Mouse (Mus musculus) embryo, embryonic 10 days (tissue): ENCODE data around the gene Mrto4.
"Not testable (repeated sequence)": the region's sequence is repeated elsewhere in the genome, so short reads cannot be mapped to it uniquely, and the experiment has no call there.

Source experiments
- DNase-seq: peaks from one replicate; pipeline ENCODE4 v3.0.0-alpha.2; 2015; ENCODE audit warnings: low spot score

The Mrto4 gene

DNA sequence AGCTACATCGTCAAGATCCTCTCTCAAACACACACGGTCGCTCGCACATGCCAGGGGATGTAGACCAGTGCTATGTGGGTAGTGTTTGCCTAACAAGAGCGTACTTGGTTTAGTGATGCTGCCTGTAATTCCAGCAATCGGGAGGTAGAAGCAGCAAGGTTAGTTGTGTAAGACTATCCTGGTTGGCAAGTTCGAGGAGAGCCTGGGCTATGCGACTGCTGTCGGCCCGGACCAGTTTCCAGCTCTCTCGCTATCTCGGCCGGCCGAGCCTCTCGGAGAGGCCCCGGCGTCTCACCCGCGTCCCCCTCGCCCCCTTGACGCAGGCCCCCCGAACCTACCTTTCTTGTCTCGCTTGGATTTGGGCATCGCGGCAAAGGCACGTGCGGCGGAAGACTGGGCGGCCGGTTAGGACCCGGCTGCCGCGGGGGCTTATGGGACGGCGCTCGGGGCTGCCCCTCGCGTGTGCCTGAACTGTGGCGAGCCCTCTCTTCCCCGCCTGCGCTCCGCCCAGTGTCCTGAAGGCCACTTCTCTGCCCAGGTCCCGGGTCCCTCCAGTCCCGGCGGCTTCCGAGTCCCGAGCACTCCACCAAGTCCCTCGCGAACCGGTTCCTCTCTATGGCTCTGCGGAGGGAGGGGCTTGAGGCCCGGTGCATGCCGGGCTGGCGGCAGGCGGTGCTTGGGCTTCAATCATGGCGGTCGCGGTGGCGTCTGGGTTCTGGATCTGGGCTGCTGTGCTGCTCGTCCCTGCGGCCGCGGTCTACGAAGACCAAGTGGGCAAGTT lies at the start of gene Mrto4, which contains the start of the genes Emc1 and Ubr4:
TSS of gene Mrto4 (minus strand) at position 646 of the 781 bp plus-strand sequence.
TSS of gene Emc1 (plus strand) at position 657 of the 781 bp plus-strand sequence.
TSS of gene Ubr4 (plus strand) at position 679 of the 781 bp plus-strand sequence.
- peak; percentile 90 for DNase-seq

DNA sequence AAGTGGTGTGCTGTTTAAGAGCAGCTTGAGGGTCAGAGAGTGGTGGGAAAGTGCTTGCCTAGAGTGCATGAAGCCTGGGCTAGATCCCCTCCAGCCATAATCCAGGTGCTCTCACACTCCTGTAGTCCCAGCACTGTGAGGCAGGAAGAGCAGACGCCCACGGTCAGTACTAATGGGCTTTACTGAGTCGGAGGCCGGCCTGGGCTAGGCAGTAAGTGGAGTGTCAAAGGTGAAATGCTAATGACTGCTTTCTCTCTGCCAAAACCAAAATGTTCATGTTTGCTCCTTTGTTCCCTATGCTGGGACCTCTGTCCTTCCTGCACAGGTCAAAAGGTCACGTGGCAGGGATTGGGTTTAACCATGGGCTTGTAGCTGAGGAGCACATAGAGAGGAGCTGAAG lies 48.1 kb upstream of the Mrto4 start:
- peak; percentile 10 for DNase-seq

DNA sequence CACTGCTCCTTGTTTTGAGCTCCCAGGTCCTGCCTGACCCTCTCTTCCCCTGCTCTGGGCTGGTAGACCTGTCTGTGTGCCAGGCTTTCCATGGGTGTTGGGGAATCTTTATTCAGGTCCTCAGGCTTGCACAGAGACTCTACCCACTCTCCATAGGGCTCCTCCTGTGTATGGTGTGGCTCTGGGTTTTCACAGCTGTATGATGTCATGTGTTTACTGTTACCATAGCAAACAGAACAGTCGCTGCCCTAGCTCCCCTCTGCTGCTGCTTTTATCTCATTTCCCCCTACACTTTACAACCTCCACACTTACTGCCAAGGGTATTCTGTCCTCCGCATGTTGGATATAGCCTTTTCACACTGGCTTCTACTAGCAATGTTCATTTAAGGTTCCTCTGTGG lies 43.1 kb upstream of the Mrto4 start:
- no peak for DNase-seq

DNA sequence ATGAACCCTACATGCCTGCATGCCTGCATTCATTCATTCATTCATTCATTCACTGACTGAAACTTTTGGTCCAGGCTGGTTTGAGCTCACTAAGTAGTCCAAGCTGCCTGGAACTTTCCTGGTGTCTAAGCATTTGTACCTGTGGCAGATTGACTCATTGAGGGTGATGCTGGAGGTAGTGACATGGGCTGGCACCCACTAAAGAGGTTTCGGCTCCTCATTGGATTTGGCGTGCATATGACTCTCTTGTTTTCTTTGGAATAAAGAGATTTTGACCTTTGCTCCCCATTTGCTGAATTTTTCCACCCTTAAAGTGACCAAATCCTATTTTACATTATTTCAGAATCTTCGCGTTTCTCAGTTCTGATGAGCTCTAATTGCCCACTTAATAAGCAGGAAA lies 37.2 kb upstream of the Mrto4 start:
- no peak for DNase-seq

DNA sequence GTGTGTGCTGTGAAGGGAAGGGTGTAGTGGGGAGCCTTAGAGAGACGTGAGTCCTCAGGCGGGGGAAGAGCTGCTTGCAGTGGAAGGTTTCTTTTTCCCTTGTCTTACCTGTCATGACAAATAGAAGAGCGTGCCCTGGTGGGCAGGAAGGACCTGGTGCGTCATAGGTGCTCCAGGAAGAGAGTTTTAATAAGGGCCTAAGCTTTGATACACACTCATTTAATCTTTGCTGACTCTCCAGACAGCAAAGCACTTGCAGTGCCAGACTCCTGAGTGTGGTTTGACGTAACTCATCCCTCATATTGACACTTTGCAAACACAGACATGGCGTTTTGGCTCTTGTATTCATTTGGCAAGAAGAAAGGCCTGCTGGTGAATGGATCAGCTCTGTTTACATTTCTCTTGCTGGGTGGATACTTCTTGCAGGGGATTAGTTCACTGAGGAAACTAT lies 34.5 kb upstream of the Mrto4 start:
- no peak for DNase-seq

DNA sequence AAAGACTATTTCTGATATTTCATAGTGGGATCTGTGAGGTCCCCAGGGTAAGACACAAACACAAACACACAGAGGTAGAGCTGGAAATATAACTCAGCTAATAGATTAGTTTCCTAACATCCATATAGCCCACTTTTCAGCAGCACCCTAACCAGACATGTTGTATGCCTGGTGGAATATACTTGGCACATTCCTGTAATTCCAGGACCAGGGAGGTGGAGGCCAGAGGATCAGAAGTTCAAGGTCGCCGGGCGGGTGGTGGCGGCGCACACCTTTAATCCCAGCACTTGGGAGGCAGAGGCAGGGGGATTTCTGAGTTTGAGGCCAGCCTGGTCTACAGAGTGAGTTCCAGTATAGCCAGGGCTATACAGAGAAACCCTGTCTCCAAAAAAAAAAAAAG lies 33.5 kb upstream of the Mrto4 start:
- DNase-seq = not testable (repeated sequence)

DNA sequence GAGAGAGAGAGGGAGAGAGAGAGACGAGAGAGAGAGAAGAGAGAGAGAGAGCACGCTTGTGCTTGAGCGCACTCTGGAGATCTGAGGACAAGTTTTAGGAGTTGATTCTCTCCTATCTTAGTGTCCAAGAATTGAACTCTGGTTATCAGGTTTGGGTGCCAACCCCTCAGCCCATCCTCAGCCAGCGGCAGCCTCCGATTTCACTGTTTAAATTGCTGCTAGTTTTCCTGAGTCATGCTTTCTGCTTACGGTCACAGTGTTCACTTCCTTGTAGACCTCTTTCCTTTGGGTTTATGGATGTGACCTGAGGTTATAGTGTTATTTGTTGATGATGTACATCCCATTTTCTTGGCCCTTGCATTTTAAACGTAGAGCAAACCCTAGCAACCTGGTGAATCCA lies 29.9 kb upstream of the Mrto4 start:
- no peak for DNase-seq

DNA sequence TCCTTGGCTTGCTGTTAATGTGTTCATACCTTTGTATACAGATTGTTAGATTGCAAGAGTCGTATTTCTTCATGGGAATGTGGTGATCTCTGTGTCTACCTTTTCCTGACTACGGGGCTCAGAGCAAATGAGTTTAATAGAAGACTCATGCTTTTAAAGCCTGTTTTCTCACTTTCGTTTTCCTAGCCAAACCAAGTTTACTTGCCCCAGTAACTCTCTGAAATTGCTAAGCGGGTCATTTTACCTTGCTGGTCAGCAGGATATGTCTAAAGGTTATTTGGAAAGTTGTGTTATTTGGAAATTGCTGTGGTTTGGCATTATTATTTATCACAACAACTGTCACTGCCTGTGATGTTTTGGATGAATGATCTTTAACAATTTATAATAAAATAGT lies 29.1 kb upstream of the Mrto4 start:
- DNase-seq = no peak

DNA sequence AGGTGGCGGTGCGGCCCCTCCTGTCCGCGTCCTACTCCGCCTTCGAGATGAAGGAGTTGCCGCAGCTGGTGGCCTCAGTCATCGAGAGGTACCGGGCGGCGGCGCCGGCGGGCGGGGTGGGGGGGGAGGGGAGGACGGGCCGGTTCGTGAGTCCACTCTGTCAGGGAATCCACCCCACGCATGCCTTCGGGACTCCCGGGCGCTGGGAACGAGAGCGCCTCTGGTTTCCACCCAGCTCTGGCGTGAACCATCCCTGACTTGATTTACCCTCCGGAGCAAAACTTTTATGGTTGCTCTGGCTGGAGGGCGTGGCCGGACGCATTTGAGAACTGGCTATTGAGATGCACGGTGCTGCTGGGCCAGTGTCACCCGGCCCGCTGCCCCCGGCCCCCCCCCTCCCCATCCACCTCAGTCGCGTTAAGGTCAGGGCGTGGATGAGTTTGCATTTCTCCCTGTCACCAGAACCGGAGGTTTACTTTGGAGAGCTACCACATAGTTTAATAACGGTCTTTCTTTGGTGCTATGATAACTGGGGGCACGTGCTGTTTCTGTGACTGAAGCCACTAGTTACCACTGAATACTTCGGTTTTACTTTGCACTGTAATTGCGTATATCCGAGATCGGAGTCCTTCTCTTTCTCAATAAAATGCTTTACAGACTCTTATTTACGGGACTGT lies 28.5 kb upstream of the Mrto4 start:
- peak; percentile 33 for DNase-seq

DNA sequence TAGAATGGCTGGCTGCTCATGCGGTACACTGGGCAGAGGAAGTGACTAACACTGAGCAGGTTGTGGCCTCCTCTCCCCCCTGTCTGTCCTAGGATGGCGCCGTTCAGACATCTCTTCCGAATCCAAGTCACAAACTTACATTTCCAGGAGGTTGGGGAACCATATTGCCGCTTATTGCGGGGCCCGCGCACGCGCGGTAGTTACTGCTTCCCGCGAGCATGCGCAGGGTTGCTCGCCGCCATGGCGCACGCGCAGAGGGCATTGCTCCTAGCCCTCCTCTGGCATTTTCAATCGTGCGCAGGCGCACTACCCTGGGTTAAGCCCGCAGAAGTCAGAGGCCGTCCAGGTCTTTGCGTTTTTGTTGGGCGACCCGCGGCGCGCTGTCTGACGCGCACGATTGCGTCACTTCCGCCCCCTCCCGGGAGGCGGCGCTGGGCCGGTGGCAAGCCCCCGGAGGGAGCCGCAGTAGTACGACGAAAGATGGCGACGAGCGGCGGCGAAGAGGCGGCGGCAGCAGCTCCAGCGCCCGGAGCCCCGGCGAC lies 27.9 kb upstream of the Mrto4 start:
- peak; percentile 99 for DNase-seq

DNA sequence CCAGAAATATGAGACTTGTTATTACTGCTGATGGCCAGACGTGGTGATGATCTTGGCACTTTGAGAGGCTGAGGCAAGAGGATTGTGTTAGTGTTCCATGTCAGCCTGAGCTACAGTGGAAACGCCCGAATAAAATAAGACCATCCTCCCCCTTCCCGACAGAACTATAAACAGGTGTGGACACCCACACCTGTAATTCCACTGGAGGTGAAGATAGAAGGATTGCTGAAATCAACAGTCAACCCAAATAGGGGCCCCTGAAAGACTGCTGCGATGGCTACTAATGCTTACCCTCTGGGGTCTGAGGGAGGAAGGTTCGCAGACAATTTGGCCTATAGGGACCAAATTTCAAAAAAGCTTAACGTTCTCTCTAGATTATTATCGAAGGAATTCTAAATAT lies 27.3 kb upstream of the Mrto4 start:
- DNase-seq = no peak

DNA sequence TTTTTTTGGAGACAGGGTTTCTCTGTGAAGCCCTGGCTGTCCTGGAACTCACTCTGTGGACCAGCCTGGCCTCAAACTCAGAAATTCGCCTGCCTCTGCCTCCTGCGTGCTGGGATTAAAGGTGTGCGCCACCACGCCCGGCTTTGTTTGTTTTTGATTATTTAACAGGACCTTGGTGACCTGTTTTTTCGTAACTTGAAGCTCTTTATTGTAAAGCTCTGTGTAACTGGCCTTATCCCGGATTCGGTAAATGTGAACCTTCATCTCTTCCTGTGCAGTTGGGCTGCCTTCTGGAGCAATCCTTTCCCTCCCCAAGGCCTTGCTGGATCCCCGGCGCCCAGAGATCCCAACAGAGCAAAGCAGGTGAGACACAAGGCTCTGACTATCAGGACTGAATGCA lies 21.2 kb upstream of the Mrto4 start:
- DNase-seq = no peak

DNA sequence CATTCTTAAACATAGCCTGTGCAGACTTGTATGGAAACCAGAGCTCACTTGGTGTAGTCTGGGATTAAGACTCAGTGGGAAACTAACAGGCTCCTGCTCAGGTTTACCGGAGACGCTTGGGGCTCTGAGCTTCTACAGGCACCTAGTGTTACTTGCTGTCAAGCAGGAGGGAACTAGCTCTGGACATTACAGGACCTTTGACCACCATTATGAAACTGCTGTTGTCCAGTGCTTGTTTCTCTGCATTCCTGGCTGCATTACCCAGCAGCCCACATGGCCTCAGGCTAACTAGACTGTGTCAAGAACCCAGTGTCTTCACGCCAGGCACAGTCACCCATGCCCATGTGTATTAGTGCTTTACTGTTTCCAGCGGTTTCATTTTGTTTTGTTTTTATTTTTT lies 20.8 kb upstream of the Mrto4 start:
- no peak for DNase-seq

DNA sequence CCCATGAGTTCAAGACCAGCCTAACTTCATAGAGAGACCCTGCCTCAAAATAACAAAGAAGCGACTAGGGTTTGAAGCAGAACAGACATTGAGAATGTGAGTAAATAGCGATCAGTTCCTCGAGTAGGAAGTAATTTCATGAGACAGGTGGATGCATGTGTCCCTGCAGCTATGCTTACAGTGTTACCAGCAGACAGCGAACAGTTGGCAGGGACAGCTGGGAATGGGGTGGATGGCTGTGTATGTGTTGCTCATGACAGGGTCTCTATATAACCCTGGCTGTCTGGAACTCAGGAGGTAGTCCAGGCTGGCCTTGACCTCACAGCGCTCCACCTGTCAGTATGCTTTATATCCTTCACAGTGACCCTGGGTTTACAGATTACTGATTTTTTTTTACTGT lies 15.7 kb upstream of the Mrto4 start:
- no peak for DNase-seq

DNA sequence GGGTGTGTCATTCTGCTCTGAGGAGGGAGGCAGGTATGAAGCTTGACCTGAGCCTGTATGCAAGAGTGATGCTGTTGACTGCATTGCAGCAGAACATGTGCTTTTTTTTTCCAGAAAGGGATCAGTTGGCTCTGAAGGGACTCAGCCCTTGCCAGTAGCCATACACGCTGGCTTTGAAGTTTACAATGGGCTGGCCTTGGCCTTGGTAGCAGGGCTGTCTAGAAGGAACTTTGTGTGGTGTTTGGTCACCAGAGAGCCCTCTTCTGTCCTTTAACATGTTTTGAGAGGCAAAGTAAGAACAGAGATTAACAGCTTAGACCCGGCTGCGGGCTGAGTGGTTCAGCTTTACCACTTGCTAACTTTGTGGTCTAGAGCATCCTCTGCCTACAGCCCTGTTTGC lies 15.0 kb upstream of the Mrto4 start:
- DNase-seq = no peak

DNA sequence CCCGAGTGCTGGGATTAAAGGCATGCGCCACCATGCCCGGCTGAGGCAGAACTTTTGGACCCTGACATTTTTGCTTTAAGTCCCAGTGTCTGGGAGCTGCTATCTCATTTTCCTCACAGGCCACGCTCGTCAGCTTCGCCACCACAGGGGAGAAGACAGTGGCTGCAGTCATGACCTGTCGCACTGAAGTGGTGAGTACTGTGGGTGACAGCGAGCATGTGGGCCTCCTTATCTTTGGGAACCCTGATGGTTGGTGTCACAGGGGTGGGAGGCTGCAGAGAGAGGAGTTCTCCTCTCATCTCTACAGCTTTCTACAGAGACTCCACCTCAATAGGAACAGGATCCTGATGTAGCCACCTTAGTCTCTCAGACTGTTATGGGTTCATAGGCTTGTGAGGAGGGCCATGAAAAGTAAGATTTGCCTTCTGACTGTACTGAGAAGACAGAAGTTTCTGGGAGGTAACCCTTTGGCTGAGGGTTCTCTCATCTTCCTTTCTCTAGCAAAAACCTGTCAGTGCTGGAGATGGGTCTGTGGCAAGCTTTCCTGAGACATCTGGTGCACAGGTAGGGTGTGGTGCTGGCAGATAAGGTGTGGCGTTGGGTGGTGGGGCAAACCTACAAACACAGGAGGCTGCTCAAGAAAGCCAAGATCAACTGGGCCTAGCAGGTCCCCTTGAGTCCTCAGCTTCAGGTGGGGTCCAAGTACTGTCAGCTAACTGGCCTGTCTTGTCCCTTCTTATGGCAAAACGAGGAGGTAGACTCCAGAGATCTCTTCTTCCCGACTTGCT lies 8.6 kb upstream of the Mrto4 start:
- DNase-seq = no peak

DNA sequence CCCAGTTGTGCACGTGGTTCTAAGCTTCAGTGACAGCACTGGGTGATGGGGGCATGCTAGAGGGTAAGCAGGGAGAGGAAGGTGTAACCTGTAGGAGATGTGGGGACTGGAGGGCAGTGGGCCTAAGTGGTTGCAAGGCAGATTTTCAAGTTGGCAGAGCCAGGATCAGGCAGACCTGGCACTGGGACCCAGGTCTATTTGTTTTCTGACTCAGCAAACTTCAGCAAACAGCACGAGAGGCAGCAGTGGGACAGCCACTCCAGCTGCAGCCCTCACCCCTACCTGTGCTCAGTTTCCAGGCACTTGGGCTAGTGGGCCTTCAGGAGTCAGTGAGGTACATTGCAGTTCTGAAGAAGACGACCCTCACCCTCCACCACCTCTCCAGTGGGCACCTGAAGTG lies 4.8 kb upstream of the Mrto4 start:
- DNase-seq = no peak

DNA sequence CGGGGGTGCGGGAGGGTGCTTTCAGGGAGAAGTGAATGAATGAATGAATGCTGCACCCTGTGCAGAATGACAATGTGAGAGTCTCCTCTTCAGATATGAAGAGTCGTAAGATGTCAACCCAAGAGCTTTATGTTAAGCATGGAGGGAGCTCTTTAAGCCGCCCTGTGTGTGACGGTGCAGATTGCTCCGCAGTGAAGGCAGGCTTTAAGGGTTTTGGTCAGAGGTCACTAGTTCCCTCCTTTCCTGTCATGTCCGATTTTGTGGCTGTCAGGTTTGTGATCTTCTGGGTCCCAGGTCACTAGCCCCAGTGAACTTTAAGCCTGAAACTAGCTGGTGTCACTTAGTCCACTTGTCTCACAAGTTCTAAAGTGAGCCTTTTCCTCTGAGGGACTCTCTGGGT lies 456 bp upstream of the Mrto4 start:
- DNase-seq = peak; percentile 18

DNA sequence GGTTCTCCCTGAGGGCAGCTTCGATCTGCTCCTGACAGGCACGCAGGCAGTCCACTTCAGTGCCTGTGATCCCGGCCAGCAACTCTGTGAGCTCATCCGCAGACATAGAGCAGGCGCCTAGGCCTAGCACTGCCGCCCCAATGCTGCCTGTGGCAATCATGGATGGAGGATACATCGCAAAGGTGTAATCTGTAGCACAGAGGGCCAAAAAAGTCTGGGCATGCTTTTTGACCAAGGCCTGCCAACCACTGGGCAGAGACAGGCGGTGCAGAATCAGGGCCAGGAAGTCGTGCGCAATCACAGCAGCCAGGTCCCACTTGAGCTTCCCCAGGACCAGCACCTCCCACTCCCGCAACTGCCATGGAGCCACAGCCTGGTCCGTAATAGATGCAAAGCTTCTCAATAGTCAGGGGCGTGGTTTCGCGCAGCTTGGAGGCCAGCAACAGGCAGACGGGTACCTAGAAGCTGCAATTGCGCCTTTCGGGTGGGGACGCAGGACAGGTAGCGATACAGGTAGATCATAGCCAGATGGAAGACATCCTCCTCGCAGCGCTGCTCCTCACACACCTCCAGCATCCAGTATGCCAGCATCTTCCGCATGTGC lies 6.9 kb downstream of the Mrto4 start:
- no peak for DNase-seq

DNA sequence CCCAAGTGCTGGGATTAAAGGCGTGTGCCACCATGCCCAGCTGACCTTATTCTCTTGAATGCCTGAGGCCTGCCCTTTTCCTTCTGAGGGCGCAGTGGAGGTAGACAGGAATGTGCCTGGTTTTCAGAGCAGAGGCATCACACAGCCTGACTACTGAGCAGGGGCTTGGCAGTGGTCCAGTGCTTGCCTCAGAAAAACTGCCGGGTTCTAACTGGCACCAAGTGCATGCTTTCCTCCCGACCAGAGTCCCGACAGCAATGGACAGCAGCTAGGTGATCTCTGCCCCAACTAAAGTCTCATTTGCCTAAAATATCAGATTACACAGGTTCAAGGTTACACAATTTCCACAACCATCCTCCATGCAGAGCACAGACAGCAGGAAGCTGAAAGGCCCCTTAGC lies 8.7 kb downstream of the Mrto4 start:
- DNase-seq = no peak

DNA sequence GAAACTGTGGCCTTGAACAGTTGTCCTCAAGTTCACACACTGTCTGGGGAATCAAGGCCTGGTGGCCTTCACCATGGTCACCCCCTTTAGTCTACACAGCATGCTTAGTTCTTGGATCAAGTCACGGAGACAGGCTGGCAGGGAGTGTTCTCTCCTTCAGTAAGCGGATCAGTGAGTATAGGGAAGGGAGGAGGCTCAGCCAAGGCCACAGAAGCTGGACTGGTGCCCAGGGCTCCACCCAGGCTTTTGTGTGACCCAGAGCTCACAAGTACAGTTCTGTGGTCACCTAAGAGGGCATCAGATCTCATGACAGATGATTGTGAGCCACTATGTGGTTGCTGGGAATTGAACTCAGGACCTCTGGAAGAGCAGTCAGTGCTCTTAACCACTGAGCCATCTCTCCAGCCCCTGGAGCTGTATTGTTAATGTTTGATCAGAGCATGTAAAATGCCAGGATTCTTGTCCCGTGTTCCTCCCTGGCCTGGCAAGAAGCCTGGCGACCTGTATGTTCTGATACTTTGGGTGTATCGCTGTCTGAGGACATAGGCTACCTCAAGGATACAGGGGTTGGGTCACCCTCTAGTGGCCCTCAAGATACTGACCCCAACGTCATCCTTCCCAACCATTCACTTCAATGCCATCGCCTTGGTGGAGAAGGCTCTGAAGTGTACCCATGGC lies 10.7 kb downstream of the Mrto4 start:
- no peak for DNase-seq
